Mouse (Mus musculus): ENCODE measurements around the gene Gm4756.
A peak's percentile ranks its signal among the peaks of the same experiment; 100 is the strongest.
"Not testable (repeated sequence)": the region's sequence is repeated elsewhere in the genome, so short reads cannot be mapped to it uniquely, and the experiment has no call there.

Gene Gm4756

GRCm38 (mm10) chr12:72649611-72650330 lies at the start of gene Gm4756:
TSS of gene Gm4756 (minus strand) at chr12:72649661.
- no peak for DNase-seq (ENCODE audit: low read depth in 1 of 2, low spot score in 2 of 2)

- no peak for DNase-seq (ENCODE audit: low read depth in 1 of 2, low spot score in 2 of 2)
These were observed 45.5 kb upstream of the Gm4756 start for GRCm38 (mm10) chr12:72694901-72695463.

GRCm38 (mm10) chr12:72694438-72694837 lies 45.0 kb upstream of the Gm4756 start:
- DNase-seq (ENCODE audit: low read depth in 1 of 2, low spot score in 2 of 2) = no peak

GRCm38 (mm10) chr12:72693895-72694294 lies 44.4 kb upstream of the Gm4756 start:
- DNase-seq (ENCODE audit: low read depth in 1 of 2, low spot score in 2 of 2) = no peak

GRCm38 (mm10) chr12:72688281-72688680 lies 38.8 kb upstream of the Gm4756 start:
- DNase-seq (ENCODE audit: low read depth in 1 of 2, low spot score in 2 of 2) = not testable (repeated sequence)

GRCm38 (mm10) chr12:72687741-72688140 lies 38.3 kb upstream of the Gm4756 start:
- DNase-seq (ENCODE audit: low read depth in 1 of 2, low spot score in 2 of 2) = not testable (repeated sequence)

GRCm38 (mm10) chr12:72686566-72686965 lies 37.1 kb upstream of the Gm4756 start:
- DNase-seq (ENCODE audit: low read depth in 1 of 2, low spot score in 2 of 2) = not testable (repeated sequence)

GRCm38 (mm10) chr12:72683612-72684011 lies 34.2 kb upstream of the Gm4756 start:
- DNase-seq (ENCODE audit: low read depth in 1 of 2, low spot score in 2 of 2) = no peak

GRCm38 (mm10) chr12:72682511-72683282 lies 33.2 kb upstream of the Gm4756 start:
- no peak for DNase-seq (ENCODE audit: low read depth in 1 of 2, low spot score in 2 of 2)

GRCm38 (mm10) chr12:72681919-72682318 lies 32.5 kb upstream of the Gm4756 start:
- DNase-seq (ENCODE audit: low read depth in 1 of 2, low spot score in 2 of 2) = no peak

GRCm38 (mm10) chr12:72679635-72680034 lies 30.2 kb upstream of the Gm4756 start:
- DNase-seq (ENCODE audit: low read depth in 1 of 2, low spot score in 2 of 2) = no peak

GRCm38 (mm10) chr12:72674820-72675219 lies 25.4 kb upstream of the Gm4756 start:
- DNase-seq (ENCODE audit: low read depth in 1 of 2, low spot score in 2 of 2) = no peak

GRCm38 (mm10) chr12:72674079-72674797 lies 24.8 kb upstream of the Gm4756 start:
- no peak for DNase-seq (ENCODE audit: low read depth in 1 of 2, low spot score in 2 of 2)

GRCm38 (mm10) chr12:72671516-72672135 lies 22.2 kb upstream of the Gm4756 start:
- DNase-seq (ENCODE audit: low read depth in 1 of 2, low spot score in 2 of 2) = no peak

GRCm38 (mm10) chr12:72670921-72671320 lies 21.5 kb upstream of the Gm4756 start:
- no peak for DNase-seq (ENCODE audit: low read depth in 1 of 2, low spot score in 2 of 2)

- no peak for DNase-seq (ENCODE audit: low read depth in 1 of 2, low spot score in 2 of 2)
These were observed 18.5 kb upstream of the Gm4756 start for GRCm38 (mm10) chr12:72667868-72668469.

- DNase-seq (ENCODE audit: low read depth in 1 of 2, low spot score in 2 of 2) = no peak
These were observed 16.6 kb upstream of the Gm4756 start for GRCm38 (mm10) chr12:72666015-72666414.

- DNase-seq (ENCODE audit: low read depth in 1 of 2, low spot score in 2 of 2) = peak; percentile 60 to 77
These were observed 15.4 kb upstream of the Gm4756 start, which contains the start of gene Dhrs7 for GRCm38 (mm10) chr12:72664735-72665337. TSS of gene Dhrs7 (minus strand) at chr12:72664909.

GRCm38 (mm10) chr12:72664020-72664734 lies 14.7 kb upstream of the Gm4756 start:
- no peak for DNase-seq (ENCODE audit: low read depth in 1 of 2, low spot score in 2 of 2)

All from monocyte, adult 2 months (primary cell).